ENCODE assay signal across 8 mouse cellular contexts in genomic region chr9:106447348-106447747, GRCm38 (mm10). TPM values are rescaled to one million over a fixed set of nuclear protein-coding genes. Genes with fewer than 3 reads are reported as not detected.
A peak's percentile ranks its signal among the peaks of the same experiment; 100 is the strongest.
DNase-seq lines count a peak whose midpoint lies in the region; ATAC-seq and TF ChIP-seq lines count a peak whose summit lies in the region.

TSS of gene Abhd14b (plus strand) at chr9:106447459.
TSS of gene Abhd14a (minus strand) at chr9:106447678.

- peak within 1 kb of the TSS; percentile 95 for H3K27ac ChIP-seq in gastrocnemius, adult 2 months
- peak within 1 kb of the TSS; percentile 75 for H3K27ac ChIP-seq in hindbrain, postnatal 0 days
- peak within 1 kb of the TSS; percentile 83 for H3K27ac ChIP-seq in left cerebral cortex, adult 2 months

- DNase-seq in T-cell, adult 2 months (ENCODE audit: low spot score): peak; percentile 61
- DNase-seq in cerebellum, postnatal 36 days: peak; percentile 94 to 97
- peak; percentile 98 for DNase-seq in gastrocnemius, adult 2 months
- peak; percentile 94 for DNase-seq in hindbrain, postnatal 0 days (ENCODE audit: low spot score)
- peak; percentile 89 to 91 for DNase-seq in left cerebral cortex, adult 2 months (ENCODE audit: extremely low spot score in 1 of 2, low spot score in 2 of 2)
- peak; percentile 94 to 95 for DNase-seq in right cerebral cortex, adult 2 months (ENCODE audit: low spot score in 2 of 2)
- DNase-seq in urinary bladder, postnatal 14 days (ENCODE audit: low spot score): peak; percentile 96

- WGBS in hindbrain, postnatal 0 days: under 1% methylated on average over 24 of the region's 24 CpGs

- ATAC-seq in hindbrain, postnatal 0 days: peak; percentile 88
- ATAC-seq in megakaryocyte, adult 5-6 weeks (ENCODE audit: poor library complexity, severe bottlenecking): peak; percentile 84

- H3K9me3 ChIP-seq in hindbrain, postnatal 0 days (ENCODE audit: low read length): no peaks in the 10 kb centered on the region

- peak within 1 kb of the TSS; percentile 77 for H3K4me2 ChIP-seq in hindbrain, postnatal 0 days (ENCODE audit: low read depth, low read length)

- no peaks in the 10 kb centered on the region for H3K27me3 ChIP-seq in hindbrain, postnatal 0 days (ENCODE audit: insufficient read depth, low read length)

- intact Hi-C loops in gastrocnemius, adult 2 months (cut with DNase I): no loop called here
- intact Hi-C loops in left cerebral cortex, adult 2 months (cut with DNase I): no loop called here

- H3K36me3 ChIP-seq in hindbrain, postnatal 0 days (ENCODE audit: insufficient read depth, low read length): no peaks in the 10 kb centered on the region; the same call in 1 of the 2 replicates

- H3K4me3 ChIP-seq in gastrocnemius, adult 2 months: peak within 1 kb of the TSS; percentile 67
- peak within 1 kb of the TSS; percentile 54 for H3K4me3 ChIP-seq in hindbrain, postnatal 0 days (ENCODE audit: low read length)
- peak within 1 kb of the TSS; percentile 61 for H3K4me3 ChIP-seq in left cerebral cortex, adult 2 months

- H3K9ac ChIP-seq in hindbrain, postnatal 0 days (replicated peaks; ENCODE audit: low read length): peak within 1 kb of the TSS; percentile 53

- peak; percentile 62 for TF ChIP-seq CTCF in gastrocnemius, adult 2 months (IDR thresholded peaks at IDR 0.05)
- TF ChIP-seq CTCF in hindbrain, postnatal 0 days (IDR thresholded peaks at IDR 0.05; ENCODE audit: low read depth): peak; percentile 76
- peak; percentile 51 for TF ChIP-seq CTCF in left cerebral cortex, adult 2 months (IDR thresholded peaks at IDR 0.05)

- H3K4me1 ChIP-seq in hindbrain, postnatal 0 days (ENCODE audit: insufficient read depth, low read length): peaks cover 11% of the 10 kb centered on the region

RNA-seq across cellular contexts. Expression of gene Abhd14b, which starts in this region (rescaled TPM):
- total RNA-seq in gastrocnemius, adult 2 months (2021): 1 to 10 TPM; 4.8 to 6.1 TPM
- 20.6 and 26.8 TPM in 2 replicates for total RNA-seq in hindbrain, postnatal 0 days (2014; rRNA removed)
- 12.4 and 16.8 TPM in 2 replicates for polyA plus RNA-seq in hindbrain, postnatal 0 days (2015; fragmentation: Nextera tagmentation; extraction: Ambion mirVana)
- total RNA-seq in left cerebral cortex, adult 2 months (2021): 10 to 100 TPM; 12.2 to 14.1 TPM
- total RNA-seq in megakaryocyte, adult 5-6 weeks (2015): 7.7 and 8.2 TPM in 2 replicates
- 2.9 and 3.2 TPM in 2 replicates for total RNA-seq in megakaryocyte, adult 5-6 weeks (2017)

RNA-seq across cellular contexts. Expression of gene Abhd14a, which starts in this region (rescaled TPM):
- total RNA-seq in gastrocnemius, adult 2 months (2021): 10 to 100 TPM; 15.9 to 19.8 TPM
- 59.6 and 62.1 TPM in 2 replicates for total RNA-seq in hindbrain, postnatal 0 days (2014; rRNA removed)
- polyA plus RNA-seq in hindbrain, postnatal 0 days (2015; fragmentation: Nextera tagmentation; extraction: Ambion mirVana): 66.8 and 69.2 TPM in 2 replicates
- 10 to 100 TPM; 38.4 to 38.6 TPM for total RNA-seq in left cerebral cortex, adult 2 months (2021)
- total RNA-seq in megakaryocyte, adult 5-6 weeks (2015): 3.2 and 3.9 TPM in 2 replicates
- 2.2 and 4.2 TPM in 2 replicates for total RNA-seq in megakaryocyte, adult 5-6 weeks (2017)

Comparison
In these comparisons a context has a peak if more than half of its experiments do, and no peak if none do; other contexts are left out.
1. Peak in every context shown above with its lines: DNase-seq, ATAC-seq, H3K4me3 ChIP-seq and H3K27ac ChIP-seq.